Mouse (Mus musculus): ENCODE data around the gene Vgll2. TPM values are rescaled to one million over a fixed set of nuclear protein-coding genes. Genes with fewer than 3 reads are reported as not detected.

Gene Vgll2
- polyA plus RNA-seq, 1 experiment: not detected

- no peaks in the 10 kb centered on the region for H3K36me3 ChIP-seq (ENCODE audit: control insufficient read depth, insufficient read depth, low read length, poor library complexity, severe bottlenecking)
- no peak overlapping the region for H3K27ac ChIP-seq (ENCODE audit: insufficient read depth, low read length)
- H3K27me3 ChIP-seq (ENCODE audit: control insufficient read depth, insufficient read depth, low read length, poor library complexity, severe bottlenecking): peaks cover 32% of the 10 kb centered on the region
- TF ChIP-seq EP300 (IDR thresholded peaks at IDR 0.05; ENCODE audit: insufficient read depth, low read depth, low read length) (no peak), CTCF (IDR thresholded peaks at IDR 0.05; ENCODE audit: low read depth, low read length) (no peak), POLR2A (IDR thresholded peaks at IDR 0.05; ENCODE audit: insufficient read depth, low read length) (no peak)
- no peaks in the 10 kb centered on the region for H3K9me3 ChIP-seq (replicated peaks; ENCODE audit: control insufficient read depth, insufficient read depth, low read length, poor library complexity, severe bottlenecking)
- peak overlapping the region; percentile 56 for H3K4me3 ChIP-seq (ENCODE audit: low read depth, low read length)
- H3K9ac ChIP-seq (ENCODE audit: low read depth, poor library complexity, severe bottlenecking): peak overlapping the region; percentile 49; the same call in 1 of the 2 replicates
- H3K4me1 ChIP-seq (ENCODE audit: control insufficient read depth, insufficient read depth, low read length): no peaks in the 10 kb centered on the region
These were observed 5.1 kb downstream of the Vgll2 start for GRCm38 (mm10) chr10:52027161-52028035.

- no peak overlapping the region for H3K27ac ChIP-seq (ENCODE audit: insufficient read depth, low read length)
- H3K36me3 ChIP-seq (ENCODE audit: control insufficient read depth, insufficient read depth, low read length, poor library complexity, severe bottlenecking): no peaks in the 10 kb centered on the region
- no peak for TF ChIP-seq POLR2A (IDR thresholded peaks at IDR 0.05; ENCODE audit: insufficient read depth, low read length)
- no peak for TF ChIP-seq EP300 (IDR thresholded peaks at IDR 0.05; ENCODE audit: insufficient read depth, low read depth, low read length)
- TF ChIP-seq CTCF (IDR thresholded peaks at IDR 0.05; ENCODE audit: low read depth, low read length): no peak
- no peaks in the 10 kb centered on the region for H3K9me3 ChIP-seq (replicated peaks; ENCODE audit: control insufficient read depth, insufficient read depth, low read length, poor library complexity, severe bottlenecking)
- H3K27me3 ChIP-seq (ENCODE audit: control insufficient read depth, insufficient read depth, low read length, poor library complexity, severe bottlenecking): peaks cover 27% of the 10 kb centered on the region
- H3K4me1 ChIP-seq (ENCODE audit: control insufficient read depth, insufficient read depth, low read length): no peaks in the 10 kb centered on the region
- no peak overlapping the region for H3K9ac ChIP-seq (ENCODE audit: low read depth, poor library complexity, severe bottlenecking)
- H3K4me3 ChIP-seq (ENCODE audit: low read depth, low read length): no peak overlapping the region
These were observed 6.5 kb downstream of the Vgll2 start for GRCm38 (mm10) chr10:52028561-52029370.

GRCm38 (mm10) chr10:52029421-52030080, 7.2 kb downstream of the Vgll2 start:
- Histone ChIP-seq H3K27me3 (ENCODE audit: control insufficient read depth, insufficient read depth, low read length, poor library complexity, severe bottlenecking) (peaks cover 21% of the 10 kb centered on the region), H3K36me3 (ENCODE audit: control insufficient read depth, insufficient read depth, low read length, poor library complexity, severe bottlenecking) (no peaks in the 10 kb centered on the region), H3K4me1 (ENCODE audit: control insufficient read depth, insufficient read depth, low read length) (no peaks in the 10 kb centered on the region), H3K27ac (ENCODE audit: insufficient read depth, low read length) (no peak overlapping the region), H3K4me3 (ENCODE audit: low read depth, low read length) (no peak overlapping the region), H3K9me3 (replicated peaks; ENCODE audit: control insufficient read depth, insufficient read depth, low read length, poor library complexity, severe bottlenecking) (no peaks in the 10 kb centered on the region), H3K9ac (ENCODE audit: low read depth, poor library complexity, severe bottlenecking) (no peak overlapping the region)
- TF ChIP-seq POLR2A (IDR thresholded peaks at IDR 0.05; ENCODE audit: insufficient read depth, low read length) (no peak), CTCF (IDR thresholded peaks at IDR 0.05; ENCODE audit: low read depth, low read length) (no peak), EP300 (IDR thresholded peaks at IDR 0.05; ENCODE audit: insufficient read depth, low read depth, low read length) (no peak)

- H3K9me3 ChIP-seq (replicated peaks; ENCODE audit: control insufficient read depth, insufficient read depth, low read length, poor library complexity, severe bottlenecking): no peaks in the 10 kb centered on the region
- no peaks in the 10 kb centered on the region for H3K36me3 ChIP-seq (ENCODE audit: control insufficient read depth, insufficient read depth, low read length, poor library complexity, severe bottlenecking)
- no peak for TF ChIP-seq CTCF (IDR thresholded peaks at IDR 0.05; ENCODE audit: low read depth, low read length)
- TF ChIP-seq EP300 (IDR thresholded peaks at IDR 0.05; ENCODE audit: insufficient read depth, low read depth, low read length): no peak
- no peak for TF ChIP-seq POLR2A (IDR thresholded peaks at IDR 0.05; ENCODE audit: insufficient read depth, low read length)
These were observed 11.4 kb downstream of the Vgll2 start for GRCm38 (mm10) chr10:52033729-52034128.

GRCm38 (mm10) chr10:52039392-52039791, 17.1 kb downstream of the Vgll2 start:
- no peak overlapping the region for H3K4me3 ChIP-seq (ENCODE audit: low read depth, low read length)
- no peaks in the 10 kb centered on the region for H3K4me1 ChIP-seq (ENCODE audit: control insufficient read depth, insufficient read depth, low read length)
- no peak for TF ChIP-seq CTCF (IDR thresholded peaks at IDR 0.05; ENCODE audit: low read depth, low read length)
- no peak for TF ChIP-seq EP300 (IDR thresholded peaks at IDR 0.05; ENCODE audit: insufficient read depth, low read depth, low read length)
- TF ChIP-seq POLR2A (IDR thresholded peaks at IDR 0.05; ENCODE audit: insufficient read depth, low read length): no peak
- no peaks in the 10 kb centered on the region for H3K36me3 ChIP-seq (ENCODE audit: control insufficient read depth, insufficient read depth, low read length, poor library complexity, severe bottlenecking)
- H3K9ac ChIP-seq (ENCODE audit: low read depth, poor library complexity, severe bottlenecking): no peak overlapping the region
- H3K27ac ChIP-seq (ENCODE audit: insufficient read depth, low read length): no peak overlapping the region
- H3K27me3 ChIP-seq (ENCODE audit: control insufficient read depth, insufficient read depth, low read length, poor library complexity, severe bottlenecking): no peaks in the 10 kb centered on the region
- no peaks in the 10 kb centered on the region for H3K9me3 ChIP-seq (replicated peaks; ENCODE audit: control insufficient read depth, insufficient read depth, low read length, poor library complexity, severe bottlenecking)

More at GRCm38 (mm10) chr10:52033729-52034128, 11.4 kb downstream of the Vgll2 start:
- Histone ChIP-seq H3K27ac (ENCODE audit: insufficient read depth, low read length) (no peak overlapping the region), H3K4me1 (ENCODE audit: control insufficient read depth, insufficient read depth, low read length) (no peaks in the 10 kb centered on the region), H3K4me3 (ENCODE audit: low read depth, low read length) (no peak overlapping the region), H3K9ac (ENCODE audit: low read depth, poor library complexity, severe bottlenecking) (no peak overlapping the region), H3K27me3 (ENCODE audit: control insufficient read depth, insufficient read depth, low read length, poor library complexity, severe bottlenecking) (no peaks in the 10 kb centered on the region)
